Mouse (Mus musculus): ENCODE measurements around the gene Lgals12.

Gene Lgals12

DNA sequence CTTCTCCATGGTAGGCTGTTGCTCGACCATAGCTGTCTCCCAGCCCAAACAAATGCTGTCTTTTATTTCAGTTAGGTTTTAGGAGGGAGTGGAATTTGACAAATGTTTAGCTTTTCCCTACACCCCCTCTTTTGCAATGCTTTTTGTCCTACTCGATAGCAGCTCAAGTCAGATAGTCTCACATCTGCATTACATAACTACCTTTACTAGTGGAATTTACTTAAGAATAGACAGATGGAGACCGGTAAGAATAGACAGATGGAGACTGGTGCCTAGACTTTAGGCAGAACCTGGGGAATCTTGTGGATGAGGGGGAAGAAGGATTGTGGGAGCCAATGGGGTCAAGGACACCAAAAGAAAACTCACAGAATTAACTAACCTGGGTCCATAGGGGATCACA, 23.4 kb downstream of the Lgals12 start:
- DNase-seq (ENCODE audit: low spot score in 2 of 2): no peak

DNA sequence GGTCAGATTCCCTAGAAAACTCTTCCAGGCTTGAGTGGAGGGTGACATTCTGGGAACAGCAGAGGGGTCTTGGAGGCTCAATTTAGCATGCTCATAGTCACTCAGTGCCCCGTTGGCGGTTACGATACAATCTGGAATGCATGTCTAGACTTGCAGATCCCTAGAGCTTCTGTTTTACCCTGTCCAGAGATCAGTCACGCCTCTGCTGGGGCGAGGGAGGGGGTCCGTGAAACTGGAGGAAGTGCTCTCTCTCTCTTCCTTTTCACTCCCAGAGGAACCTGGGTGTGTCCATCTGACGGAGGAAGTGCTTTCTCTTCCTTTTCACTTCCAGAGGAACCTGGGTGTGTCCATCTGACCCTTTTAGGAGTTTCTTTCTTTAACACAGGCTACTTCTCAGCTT, 23.9 kb downstream of the Lgals12 start:
- DNase-seq (ENCODE audit: low spot score in 2 of 2): no peak

DNA sequence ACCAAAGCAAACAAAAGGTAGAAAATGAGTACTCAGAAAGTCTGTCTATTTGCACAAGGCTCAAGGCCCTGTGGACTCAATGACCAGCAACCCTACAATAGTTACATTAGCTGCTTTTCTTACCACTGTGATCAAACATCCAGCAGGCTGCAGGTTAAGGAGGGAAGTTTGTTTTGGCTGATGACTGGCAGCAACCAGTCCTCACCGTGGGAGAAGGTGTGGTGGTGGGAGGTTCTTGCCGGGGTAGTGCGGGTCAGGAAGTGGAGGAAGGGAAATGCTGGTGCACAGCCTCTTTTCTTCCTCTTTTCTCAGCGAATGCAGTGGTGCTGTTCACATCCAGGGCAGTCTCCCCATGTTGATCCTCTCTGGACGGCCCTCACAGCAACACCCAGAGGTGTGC, 26.0 kb downstream of the Lgals12 start:
- DNase-seq (ENCODE audit: low spot score in 2 of 2): no peak

DNA sequence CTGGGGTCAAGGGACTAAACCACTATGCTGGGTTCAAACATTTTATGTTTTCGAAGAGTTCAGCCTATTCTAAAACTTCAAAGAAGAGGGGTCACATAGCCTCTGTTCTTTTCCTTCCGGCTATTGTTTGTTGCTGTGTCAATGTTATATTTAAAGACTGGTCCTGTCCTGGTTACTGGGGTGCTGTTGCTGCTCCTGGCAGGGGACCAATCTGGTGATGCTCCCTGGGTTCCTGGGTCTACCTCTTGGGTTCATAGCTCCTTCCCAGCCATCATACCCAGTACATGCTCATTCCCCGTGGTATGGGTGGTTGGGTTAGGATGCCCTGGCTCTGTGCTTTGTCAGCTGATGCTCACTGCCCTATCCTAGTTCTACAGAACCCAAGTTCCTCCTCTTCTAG, 29.3 kb downstream of the Lgals12 start:
- DNase-seq (ENCODE audit: low spot score in 2 of 2): no peak

DNA sequence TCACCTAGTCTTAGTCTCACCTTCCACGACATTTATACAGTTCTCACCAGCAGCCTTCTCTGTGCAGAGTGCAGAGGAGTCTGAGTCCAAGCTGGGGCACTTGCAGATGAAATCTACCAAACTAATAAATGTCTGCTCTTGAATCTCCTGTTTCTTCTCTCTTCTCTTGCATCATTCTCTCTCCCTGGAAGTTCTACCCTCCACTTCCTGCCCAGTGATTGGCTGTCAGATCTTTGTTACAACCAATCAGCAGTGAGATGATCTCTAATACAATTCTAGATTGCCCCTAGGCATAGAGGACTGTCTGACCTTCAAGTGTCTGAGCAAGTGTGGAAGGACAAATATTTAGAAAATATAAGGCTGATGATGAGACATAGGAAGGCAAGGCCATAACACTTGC, 30.8 kb downstream of the Lgals12 start:
- DNase-seq (ENCODE audit: low spot score in 2 of 2): no peak

DNA sequence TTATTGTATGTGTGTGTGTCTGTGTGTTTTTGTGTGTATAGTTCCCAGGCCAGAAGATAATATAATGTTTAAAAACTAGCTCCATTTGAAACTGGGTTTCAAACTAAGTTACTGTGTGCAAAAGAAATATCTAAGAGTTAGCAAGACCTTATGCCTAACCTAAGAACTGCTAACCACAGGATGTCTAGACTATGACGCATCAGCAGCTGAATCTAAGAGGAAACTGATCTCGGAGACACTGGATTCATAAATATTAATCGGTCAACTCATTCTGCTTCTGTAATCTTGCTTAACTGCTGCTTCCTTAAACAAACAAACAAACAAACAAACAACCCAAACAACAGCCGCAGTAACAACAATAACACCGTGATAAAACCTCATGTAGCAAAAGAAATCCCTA, 37.3 kb downstream of the Lgals12 start:
- DNase-seq (ENCODE audit: low spot score in 2 of 2): no peak

DNA sequence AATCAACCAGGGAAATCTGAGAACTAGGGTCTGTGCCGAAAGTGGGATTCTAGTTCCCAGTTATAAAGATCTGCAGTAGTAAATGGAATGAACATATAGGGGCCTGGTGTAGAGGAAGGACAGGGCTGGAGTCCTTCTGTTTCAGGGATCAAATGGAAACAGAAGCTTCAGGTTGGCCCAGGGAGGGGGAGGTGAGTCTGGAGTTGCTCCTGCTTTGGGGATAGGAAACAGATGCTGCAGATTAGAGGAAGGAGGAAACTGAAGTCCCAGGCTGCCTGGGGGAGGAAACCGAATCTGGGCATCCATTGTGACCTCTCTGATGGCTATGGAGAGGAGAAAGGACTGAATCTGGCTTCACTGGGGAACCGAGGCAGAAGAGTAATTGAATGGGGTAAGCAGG, 38.6 kb downstream of the Lgals12 start:
- no peak for DNase-seq (ENCODE audit: low spot score in 2 of 2)

DNA sequence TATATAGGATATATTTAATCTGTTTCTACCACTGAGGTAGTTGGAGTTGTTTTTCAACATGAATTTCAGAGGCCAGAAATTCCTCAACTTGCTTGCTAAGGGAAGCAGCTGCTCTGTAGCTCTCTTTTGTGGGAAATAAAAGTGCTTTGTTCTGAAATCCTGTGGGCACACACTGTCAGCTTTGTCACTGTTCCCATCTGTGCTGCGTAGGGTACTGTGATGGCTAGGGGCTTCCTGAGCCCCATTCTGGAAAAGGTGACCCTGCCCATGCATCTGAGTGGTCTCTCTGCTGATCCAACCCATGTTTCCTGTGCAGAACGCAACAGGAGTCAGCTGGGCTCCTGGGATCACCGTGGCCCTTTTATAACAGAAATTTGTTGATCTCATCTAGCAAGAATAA, 40.2 kb downstream of the Lgals12 start:
- DNase-seq (ENCODE audit: low spot score in 2 of 2): peak; percentile 31 to 37

DNA sequence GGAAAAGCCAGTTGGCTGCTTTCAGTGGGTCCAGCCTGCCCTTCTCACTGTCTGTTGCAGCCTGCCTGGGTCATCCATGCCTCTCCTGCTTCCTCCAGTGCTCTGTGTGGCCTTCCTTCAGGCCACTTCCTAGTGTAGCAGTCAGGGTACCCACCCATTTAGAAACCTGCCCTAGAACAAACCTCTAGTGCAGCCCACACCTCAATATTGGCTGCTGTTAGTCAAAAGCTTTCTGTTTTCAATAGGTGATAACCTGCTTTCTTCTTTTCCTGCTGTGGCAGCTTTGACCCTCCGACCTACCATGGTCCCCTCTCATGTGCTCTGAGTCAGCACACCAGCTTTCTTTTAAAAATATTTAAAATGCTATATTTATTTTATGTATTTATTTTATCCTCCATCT, 42.5 kb downstream of the Lgals12 start:
- no peak for DNase-seq (ENCODE audit: low spot score in 2 of 2)

DNA sequence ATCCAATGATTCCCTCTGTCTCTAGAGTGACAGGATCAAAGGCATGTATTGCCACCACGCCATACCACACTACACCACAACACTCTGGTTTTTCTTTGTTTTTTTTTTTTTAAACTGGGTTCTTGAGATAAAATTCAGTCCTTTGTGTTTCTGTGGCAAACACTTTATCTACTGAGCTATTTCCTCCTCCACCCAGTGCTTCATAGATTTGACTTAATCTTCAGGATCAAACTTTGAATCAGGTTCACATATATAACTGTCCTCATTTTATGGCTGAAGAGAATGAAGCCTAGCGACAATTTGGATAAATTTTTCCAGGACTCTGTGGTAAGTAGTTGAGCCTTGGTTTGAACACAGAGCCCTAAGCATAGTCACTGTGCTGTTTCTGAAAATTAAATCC, 43.3 kb downstream of the Lgals12 start:
- DNase-seq (ENCODE audit: low spot score in 2 of 2): no peak

DNA sequence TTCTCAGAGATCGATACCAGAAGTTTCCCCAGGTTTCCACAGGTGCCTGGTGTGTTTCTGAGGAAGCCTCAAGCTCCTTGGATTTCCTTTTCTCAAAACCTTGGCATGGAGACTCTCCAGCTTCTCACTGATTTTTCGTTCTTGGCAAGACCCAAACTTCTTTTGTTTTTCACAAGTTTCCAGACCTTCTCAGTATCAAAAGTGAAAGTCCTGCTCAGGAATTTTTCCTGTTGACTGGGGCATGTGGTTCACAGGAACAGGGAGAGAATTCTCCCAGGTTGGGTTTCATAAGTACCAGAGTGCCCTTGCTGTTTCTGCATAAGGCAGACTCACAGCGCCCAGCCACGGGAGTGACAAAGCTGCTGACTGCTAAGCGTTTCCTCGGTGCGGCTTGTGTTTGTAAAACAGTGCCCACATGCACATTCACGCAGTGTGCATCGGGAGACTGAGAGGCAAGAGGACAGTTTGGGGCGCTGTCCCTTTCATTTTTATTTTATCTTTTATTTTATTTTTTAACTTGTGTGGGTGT, 44.3 kb downstream of the Lgals12 start:
- DNase-seq (ENCODE audit: low spot score in 2 of 2): no peak

DNA sequence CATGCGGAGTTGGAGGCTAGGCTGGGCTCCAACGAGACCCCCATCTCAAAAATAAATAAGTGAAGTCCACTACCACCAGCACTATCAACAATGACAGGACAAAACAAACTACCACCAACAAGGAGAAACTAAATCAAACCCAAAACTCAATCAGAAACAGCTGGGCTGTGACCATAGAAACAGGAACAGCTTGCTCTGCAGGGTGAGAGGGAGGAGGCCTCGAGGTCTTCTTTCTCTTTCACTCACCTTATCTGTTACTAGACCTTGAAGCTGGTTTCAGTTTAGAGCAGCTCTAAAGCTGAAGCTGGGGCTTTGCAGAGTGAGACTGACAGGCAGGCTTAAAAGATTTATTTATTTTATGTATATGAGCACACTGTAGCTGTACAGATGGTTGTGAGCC, 45.5 kb downstream of the Lgals12 start:
- no peak for DNase-seq (ENCODE audit: low spot score in 2 of 2)

DNA sequence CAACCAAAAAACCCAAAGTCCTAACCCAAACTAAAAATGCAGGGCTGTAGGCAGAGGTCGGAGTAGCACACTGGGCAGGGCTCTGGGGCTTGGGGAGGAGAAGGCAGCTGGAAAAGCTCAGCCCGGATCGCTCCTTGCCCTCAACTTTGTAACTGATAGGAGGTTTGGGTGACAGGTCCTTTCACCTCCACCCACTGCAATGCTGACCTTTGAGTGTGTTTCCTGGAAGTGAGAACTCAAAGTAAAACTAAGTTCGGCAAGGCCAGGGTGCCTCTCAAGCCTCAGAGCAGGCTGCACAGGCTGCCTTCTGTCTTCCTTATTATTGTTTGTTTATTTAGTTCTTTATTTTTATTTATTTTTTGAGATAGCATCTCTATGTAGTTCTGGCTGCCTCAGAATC, 47.0 kb downstream of the Lgals12 start:
- no peak for DNase-seq (ENCODE audit: low spot score in 2 of 2)

DNA sequence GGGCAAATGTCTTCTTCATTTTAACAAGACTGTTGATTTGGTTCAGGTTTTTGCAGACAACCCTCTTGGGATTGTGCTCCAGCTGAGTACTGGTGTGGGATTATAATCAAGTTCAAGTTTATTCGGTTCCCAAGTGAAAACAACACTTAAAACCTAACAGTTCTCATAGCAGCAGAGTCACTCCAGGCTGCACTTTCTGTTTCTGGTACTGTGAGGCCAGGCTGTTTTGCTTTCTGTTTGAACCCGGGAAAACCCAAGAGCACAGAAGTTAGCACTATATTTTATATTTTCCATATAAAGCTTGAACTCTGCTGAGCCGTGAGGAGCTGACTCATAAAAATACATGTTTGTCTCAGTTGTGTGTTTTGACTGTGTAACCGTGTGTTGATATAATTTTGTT, 48.3 kb downstream of the Lgals12 start:
- no peak for DNase-seq (ENCODE audit: low spot score in 2 of 2)

DNA sequence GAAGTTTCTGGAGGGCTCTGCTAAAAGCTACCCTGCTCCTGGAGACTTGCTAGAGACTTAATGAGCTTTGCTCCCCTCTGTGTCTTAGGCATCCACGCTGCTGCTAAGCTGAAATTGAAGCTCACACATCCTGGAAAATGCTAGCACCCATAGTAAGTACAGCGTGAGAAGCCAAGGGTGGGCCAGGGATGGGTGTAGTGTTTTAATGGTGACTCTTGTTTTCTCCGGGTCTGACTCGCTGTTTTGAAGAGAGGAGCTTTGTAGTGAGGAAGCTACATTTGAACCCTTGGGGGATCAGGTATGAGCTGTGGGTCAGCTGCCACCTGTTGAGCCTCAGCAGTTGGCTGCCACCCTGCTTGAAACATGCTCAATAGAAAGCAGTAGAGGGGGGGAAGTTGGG, 49.1 kb downstream of the Lgals12 start:
- DNase-seq (ENCODE audit: low spot score in 2 of 2): no peak

DNA sequence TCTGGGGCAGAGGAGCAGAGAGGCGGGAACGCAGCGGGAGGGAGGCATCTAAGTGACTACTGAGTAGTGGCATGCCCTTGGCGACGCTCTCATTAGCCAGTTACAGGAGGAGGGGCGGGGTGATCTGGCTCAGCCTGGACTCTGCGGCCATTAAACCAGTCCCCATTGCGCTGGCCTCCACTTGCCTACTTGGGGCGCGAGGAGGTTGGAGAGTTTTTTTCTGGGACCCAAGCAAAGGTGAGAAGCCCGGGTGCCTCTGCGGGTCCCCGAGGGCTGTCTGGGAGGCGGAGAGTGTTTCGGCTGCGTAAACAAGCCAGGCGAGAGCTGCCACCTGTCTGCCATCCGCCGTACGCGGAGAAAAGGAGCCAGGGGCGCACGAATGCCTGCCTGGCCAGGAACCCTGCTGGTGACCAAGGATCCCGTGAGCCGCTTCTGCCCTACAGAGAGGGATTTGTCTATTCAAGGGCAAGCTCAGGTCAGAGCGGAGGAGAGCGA, 49.6 kb downstream of the Lgals12 start, which contains the start of gene Pla2g16:
TSS of gene Pla2g16 (plus strand) at position 132 of the 495 bp plus-strand sequence.
- DNase-seq (ENCODE audit: low spot score in 2 of 2): peak; percentile 16 to 34

DNA sequence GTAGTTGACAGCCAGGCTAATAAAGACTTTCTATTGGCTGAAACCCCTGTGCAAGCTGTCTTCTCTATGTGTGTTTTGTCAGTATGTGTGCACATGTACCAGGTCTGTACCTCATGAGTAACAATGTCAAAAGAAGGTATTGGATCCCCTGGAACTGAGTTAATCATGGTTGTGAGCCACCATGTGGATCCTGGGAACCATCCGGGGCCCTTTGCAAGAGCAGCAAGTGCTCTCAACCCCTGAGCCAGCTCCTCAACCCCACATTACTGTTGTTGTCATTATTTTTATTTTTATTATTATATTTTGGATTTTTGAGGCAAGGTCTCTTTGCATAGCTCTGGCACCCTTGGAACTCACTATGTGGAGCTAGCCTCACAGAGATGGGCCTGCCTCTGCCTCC, 50.4 kb downstream of the Lgals12 start:
- DNase-seq (ENCODE audit: low spot score in 2 of 2): no peak

DNA sequence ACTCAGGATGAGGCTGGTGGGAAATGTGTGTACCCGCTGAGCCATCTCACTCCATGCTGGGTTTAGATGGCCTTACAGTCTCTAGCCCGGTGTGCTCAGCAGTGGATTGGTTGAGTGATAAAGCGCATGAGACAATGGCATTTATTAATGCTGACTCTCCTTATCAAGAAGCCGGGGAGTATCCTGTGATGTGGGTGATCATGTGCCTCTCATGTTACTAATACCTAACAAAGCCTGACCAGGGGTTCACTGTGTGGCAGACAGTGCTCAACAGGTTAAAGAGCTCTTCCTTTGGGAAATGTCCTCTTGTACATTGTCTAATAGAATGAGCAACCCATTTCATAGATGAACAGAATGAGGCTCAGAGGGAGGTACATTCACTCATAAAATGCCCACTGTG, 52.1 kb downstream of the Lgals12 start:
- DNase-seq (ENCODE audit: low spot score in 2 of 2): no peak

DNA sequence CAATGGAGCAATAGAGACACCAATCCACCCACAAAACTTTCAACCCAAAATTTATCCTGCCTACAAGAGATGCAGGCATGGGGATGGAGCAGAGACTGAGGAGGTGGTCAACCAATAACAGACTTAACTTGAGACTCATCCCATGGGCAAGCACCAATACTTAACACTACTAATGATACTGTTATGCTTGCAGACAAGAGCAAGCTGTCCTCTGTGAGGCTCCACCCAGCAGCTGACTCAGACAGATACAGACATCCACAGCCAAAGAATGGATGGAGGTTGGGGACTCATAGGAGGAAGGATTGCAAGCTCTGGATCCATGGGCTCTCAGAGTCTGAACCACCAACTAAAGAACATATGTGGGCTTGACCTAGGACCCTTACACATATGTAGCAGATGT, 53.6 kb downstream of the Lgals12 start:
- DNase-seq (ENCODE audit: low spot score in 2 of 2): no peak

DNA sequence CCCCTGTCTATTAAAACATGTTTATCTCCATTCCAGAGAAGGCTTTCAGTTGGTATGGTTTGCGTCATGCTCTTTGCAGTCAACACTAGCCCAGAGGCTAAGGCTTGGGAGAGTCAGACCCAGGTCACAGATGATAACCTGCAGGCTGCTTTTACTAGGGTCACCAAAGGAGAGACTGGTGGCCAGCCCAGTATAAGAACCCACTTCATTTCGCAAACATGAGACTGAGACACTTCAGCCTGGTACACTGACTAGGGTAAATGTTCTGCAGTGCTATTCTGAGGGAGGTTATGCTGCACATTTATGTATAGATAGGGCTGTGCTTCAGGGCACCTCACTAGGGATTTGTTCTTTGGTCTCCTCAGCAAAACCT, 54.7 kb downstream of the Lgals12 start:
- DNase-seq (ENCODE audit: low spot score in 2 of 2): no peak

DNA sequence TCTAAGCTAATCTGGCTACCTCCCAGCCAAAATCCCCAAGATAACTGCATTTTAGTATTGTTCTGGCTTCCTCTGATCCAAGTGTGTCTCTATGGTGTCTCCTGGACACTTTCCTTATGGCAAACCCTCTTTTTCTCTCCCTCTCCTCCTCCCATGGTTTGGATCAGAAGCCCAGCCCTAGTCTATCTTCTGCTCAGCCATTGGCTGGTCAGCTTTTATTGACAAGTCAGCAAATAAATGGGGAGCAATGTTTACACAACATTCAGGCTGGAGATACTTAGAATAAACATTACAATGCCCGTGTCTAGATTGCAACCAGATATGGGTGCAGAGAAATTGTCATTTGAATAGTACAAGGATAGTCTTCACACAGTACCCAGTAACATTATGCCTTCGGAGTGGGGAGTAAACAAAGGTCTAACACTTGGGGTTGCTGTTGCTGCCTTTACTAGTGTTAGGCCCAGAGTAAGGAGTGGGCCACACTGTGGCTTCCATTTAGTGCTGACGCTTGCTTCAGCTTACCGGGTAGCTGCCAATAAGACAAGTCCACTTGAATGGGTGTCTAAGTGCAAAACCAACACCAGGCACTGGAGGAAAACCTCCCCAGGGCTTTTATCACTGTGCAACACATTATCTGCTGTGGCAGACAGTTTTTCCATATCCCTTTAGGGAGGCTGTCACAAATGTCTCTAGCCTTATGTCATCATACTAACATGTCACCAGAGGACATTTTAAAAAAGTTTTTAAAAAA, 55.3 kb downstream of the Lgals12 start:
- DNase-seq (ENCODE audit: low spot score in 2 of 2): no peak

DNA sequence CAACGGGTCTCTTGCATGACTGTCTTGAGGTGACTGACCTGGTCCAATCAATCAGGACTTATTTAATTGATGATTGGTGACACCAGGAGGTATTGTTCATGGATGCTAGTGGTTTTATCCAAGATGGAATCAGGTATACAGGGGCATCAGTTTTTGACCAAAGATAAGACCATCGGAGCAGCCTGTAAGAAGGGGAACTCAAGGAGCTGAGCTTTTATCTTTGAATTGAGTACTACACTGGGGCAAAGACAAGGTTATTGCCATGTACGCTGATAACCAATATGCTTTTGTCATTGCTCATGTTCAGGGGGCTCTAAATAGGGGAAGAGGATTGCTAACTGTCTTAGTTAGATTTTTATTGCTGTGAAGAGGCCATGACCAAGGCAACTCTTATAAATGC, 58.1 kb downstream of the Lgals12 start:
- no peak for DNase-seq (ENCODE audit: low spot score in 2 of 2)

Data from frontal cortex, postnatal 36 days (tissue).